Mouse (Mus musculus): ENCODE results near the gene Kat8. TPM values are rescaled to one million over a fixed set of nuclear protein-coding genes. Genes with fewer than 3 reads are reported as not detected.
"Not testable (repeated sequence)": the region's sequence is repeated elsewhere in the genome, so short reads cannot be mapped to it uniquely, and the experiment has no call there.

The Kat8 gene
- polyA plus RNA-seq, 1 experiment from 2014 or later, result 10.6 TPM

GRCm38 (mm10) chr7:127931351-127932135 is 19.2 kb downstream of the Kat8 start:
- no peak overlapping the region for H3K27ac ChIP-seq
- H3K36me3 ChIP-seq (ENCODE audit: inconsistent target), result no peaks in the 10 kb centered on the region
- WGBS (ENCODE audit: missing documents), result 51% methylated on average over 12 of the region's 13 CpGs
- H3K4me3 ChIP-seq (ENCODE audit: inconsistent target), result no peak overlapping the region
- no peaks in the 10 kb centered on the region for H3K79me2 ChIP-seq (ENCODE audit: inconsistent target)

DNA sequence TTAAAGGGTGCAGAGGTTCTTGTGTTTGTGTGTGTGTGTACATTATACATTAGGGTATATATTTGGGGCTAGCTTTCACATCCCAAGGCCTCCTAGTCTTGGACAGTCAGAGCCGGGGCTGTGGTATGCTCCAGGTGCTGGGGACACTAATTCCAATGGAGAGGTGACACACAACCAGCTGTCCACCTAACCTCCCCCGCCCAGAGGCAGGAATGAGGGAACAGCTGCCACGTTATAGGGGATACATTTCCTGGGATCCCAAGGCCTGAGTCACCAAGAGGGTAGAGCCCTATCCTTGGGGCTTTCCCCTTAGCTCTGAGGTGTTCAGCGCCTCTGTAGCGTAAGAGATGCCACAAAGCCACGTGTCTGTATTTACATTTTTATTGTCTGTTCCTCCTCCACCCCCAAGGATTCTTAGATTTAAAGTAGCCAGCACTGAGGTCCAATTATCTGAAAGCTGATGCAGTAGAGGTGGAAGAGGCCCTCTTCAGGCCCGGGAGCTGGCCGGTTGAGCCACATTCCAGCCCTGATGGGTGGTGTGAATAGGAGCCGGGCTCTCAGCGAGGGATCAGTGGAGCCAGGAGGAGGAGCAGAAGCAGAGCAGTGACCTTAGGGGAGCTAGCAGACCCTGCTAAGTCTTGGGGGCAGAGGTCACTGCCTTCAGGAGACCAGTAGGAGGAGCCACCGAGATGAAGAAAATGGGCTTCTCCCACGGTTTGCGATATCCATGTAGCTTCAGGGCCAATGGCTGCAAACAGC is 20.1 kb downstream of the Kat8 start:
- no peaks in the 10 kb centered on the region for H3K36me3 ChIP-seq (ENCODE audit: inconsistent target)
- H3K4me3 ChIP-seq (ENCODE audit: inconsistent target), result no peak overlapping the region
- WGBS (ENCODE audit: missing documents), result 86% methylated on average over 13 of the region's 13 CpGs
- no peak overlapping the region for H3K27ac ChIP-seq
- no peaks in the 10 kb centered on the region for H3K79me2 ChIP-seq (ENCODE audit: inconsistent target)

- no peak overlapping the region for H3K27ac ChIP-seq
- no peaks in the 10 kb centered on the region for H3K36me3 ChIP-seq (ENCODE audit: inconsistent target)
- WGBS (ENCODE audit: missing documents), result 92% methylated on average over 5 of the region's 5 CpGs
- no peaks in the 10 kb centered on the region for H3K79me2 ChIP-seq (ENCODE audit: inconsistent target)
- H3K4me3 ChIP-seq (ENCODE audit: inconsistent target), result no peak overlapping the region
These were observed 21.8 kb downstream of the Kat8 start for GRCm38 (mm10) chr7:127934075-127934474.

DNA sequence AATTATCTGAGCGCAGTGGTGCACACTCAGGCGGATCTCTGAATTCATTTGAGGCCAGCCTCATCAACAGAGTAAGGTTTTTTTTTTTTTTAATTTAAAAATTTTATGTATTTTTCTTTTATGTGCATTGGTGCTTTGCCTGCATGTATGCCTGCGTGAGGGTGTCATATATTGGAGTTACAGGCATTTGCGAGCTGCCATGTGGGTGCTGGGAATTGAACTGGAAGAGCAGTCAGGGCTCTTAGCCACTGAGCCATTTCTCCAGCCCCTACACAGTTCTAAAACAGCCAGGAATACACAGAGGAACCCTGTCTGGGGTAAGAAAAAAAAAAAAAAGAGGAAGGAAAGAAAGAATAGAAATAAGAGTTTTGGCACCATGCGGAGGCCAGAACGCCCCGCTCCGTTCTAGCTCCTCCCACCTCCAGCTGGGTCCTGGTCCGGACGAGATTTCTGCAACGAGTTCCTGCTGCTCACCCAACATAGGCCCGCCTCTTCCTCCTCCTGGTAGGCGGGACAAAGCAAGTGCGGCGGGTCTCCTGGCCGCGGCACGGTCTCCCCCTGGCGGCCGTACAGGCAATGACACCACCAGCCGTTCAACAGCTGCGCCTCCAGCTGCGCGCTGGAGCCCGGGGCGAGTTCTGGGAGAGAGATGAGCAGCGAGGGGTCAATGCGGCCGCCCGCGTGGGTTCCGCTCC is 22.9 kb downstream of the Kat8 start:
- peak overlapping the region; percentile 53 for H3K27ac ChIP-seq
- 7% methylated on average over 31 of the region's 32 CpGs for WGBS (ENCODE audit: missing documents)
- H3K36me3 ChIP-seq (ENCODE audit: inconsistent target), result no peaks in the 10 kb centered on the region
- no peak overlapping the region for H3K4me3 ChIP-seq (ENCODE audit: inconsistent target)
- H3K79me2 ChIP-seq (ENCODE audit: inconsistent target), result no peaks in the 10 kb centered on the region

DNA sequence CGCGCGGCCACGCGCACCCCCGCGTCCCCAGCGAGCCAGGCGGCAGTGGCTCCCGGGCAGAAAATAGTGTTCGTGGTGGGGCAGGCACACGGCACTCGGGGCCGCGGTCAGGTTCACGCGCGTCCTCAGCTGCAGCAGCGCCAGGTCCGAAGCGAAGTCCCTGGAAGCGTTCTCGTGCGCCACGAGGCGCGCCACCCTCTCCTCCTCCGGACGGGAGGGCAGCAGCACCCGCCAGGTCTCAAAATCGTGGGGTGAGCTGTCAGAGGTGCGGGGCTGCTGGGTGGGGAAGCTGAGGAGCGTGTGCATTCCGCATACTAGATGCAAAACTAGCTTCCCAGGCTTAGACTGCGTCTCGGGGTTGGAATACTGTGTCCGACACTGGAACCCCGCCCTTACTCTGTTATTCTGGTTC is 23.4 kb downstream of the Kat8 start:
- WGBS (ENCODE audit: missing documents), result 1% methylated on average over 29 of the region's 38 CpGs
- no peaks in the 10 kb centered on the region for H3K79me2 ChIP-seq (ENCODE audit: inconsistent target)
- no peak overlapping the region for H3K27ac ChIP-seq
- H3K4me3 ChIP-seq (ENCODE audit: inconsistent target), result peak overlapping the region; percentile 23
- no peaks in the 10 kb centered on the region for H3K36me3 ChIP-seq (ENCODE audit: inconsistent target)

DNA sequence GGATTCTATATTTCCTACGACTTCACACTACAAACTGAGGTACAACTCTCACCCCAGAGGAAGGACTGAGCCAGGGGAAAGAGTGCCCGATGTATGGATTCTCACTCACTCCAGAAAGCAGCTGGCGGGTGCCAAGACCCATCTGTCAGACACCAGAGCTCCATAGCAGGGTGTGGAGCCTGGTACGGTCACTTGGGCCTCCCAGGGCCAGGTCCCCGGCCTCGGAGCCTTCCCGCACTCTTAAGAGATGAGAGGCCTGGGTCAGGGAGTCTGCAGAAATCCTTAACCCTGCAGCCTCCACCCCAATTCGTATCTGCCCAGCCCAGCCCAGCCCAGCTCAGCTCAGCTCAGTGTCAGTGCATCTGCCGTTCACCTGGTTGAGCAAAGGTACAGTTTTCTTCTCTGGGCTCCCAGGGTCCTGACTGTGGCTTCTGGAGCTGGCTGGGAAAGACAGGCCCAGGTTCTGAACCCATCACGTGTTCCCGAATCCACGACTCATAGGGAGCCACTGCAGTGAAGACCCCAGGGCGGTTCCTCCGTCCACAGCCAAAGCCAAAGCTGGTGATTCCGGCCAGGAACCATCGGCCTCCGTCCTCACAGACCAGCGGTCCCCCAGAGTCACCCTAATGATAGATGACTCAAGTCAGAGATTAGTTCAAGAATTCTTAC is 24.0 kb downstream of the Kat8 start:
- Histone ChIP-seq H3K27ac (no peak overlapping the region), H3K36me3 (ENCODE audit: inconsistent target) (no peaks in the 10 kb centered on the region), H3K4me3 (ENCODE audit: inconsistent target) (peak overlapping the region; percentile 23), H3K79me2 (ENCODE audit: inconsistent target) (no peaks in the 10 kb centered on the region)
- 72% methylated on average over 18 of the region's 18 CpGs for WGBS (ENCODE audit: missing documents)

- H3K4me3 ChIP-seq (ENCODE audit: inconsistent target); H3K27ac ChIP-seq; H3K36me3 ChIP-seq (ENCODE audit: inconsistent target); H3K79me2 ChIP-seq (ENCODE audit: inconsistent target): not testable (repeated sequence)
- WGBS (ENCODE audit: missing documents), result 48% methylated on average over 2 of the region's 2 CpGs
These were observed 29.8 kb downstream of the Kat8 start for GRCm38 (mm10) chr7:127942097-127942496.

- 63% methylated on average over 23 of the region's 23 CpGs for WGBS (ENCODE audit: missing documents)
- no peak overlapping the region for H3K4me3 ChIP-seq (ENCODE audit: inconsistent target)
These were observed 32.3 kb downstream of the Kat8 start for GRCm38 (mm10) chr7:127944614-127945013.

GRCm38 (mm10) chr7:127946470-127947023 is 34.2 kb downstream of the Kat8 start, which contains the start of gene Prss36:
Prss36 (minus strand) TSS chr7:127946725.
- H3K79me2 ChIP-seq (ENCODE audit: inconsistent target), result no peaks in the 10 kb centered on the region
- no peaks in the 10 kb centered on the region for H3K36me3 ChIP-seq (ENCODE audit: inconsistent target)
- H3K4me3 ChIP-seq (ENCODE audit: inconsistent target), result no peak within 1 kb of the TSS
- H3K27ac ChIP-seq, result no peak within 1 kb of the TSS
- WGBS (ENCODE audit: missing documents), result 88% methylated on average over 6 of the region's 6 CpGs

More at GRCm38 (mm10) chr7:127944614-127945013, 32.3 kb downstream of the Kat8 start:
- Histone ChIP-seq H3K27ac (no peak overlapping the region), H3K36me3 (ENCODE audit: inconsistent target) (no peaks in the 10 kb centered on the region), H3K79me2 (ENCODE audit: inconsistent target) (no peaks in the 10 kb centered on the region)

- WGBS (ENCODE audit: missing documents), result 13% methylated on average over 11 of the region's 13 CpGs
- H3K4me3 ChIP-seq (ENCODE audit: inconsistent target), result no peak overlapping the region
- no peaks in the 10 kb centered on the region for H3K79me2 ChIP-seq (ENCODE audit: inconsistent target)
These were observed 40.7 kb downstream of the Kat8 start for GRCm38 (mm10) chr7:127952864-127953581.

DNA sequence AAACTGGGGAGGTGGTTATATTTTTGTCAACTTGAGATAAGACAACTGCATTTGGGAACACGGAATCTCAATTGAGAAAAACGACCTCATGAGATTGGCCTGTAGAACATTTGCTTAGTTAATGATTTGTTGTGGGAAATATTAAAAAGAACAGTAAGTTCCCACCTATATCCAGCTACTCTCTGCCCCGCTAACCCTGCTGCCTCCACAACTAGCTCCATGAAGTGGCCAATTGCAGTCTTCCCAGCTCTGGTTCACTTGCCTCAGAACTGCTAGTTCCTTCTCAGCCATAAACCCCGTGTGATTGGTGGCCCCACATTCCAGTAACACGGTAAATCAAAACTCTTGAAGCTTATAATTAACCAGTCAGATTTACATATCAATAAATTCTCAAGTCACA is 47.0 kb downstream of the Kat8 start:
- WGBS (ENCODE audit: missing documents), result 80% methylated on average over 5 of the region's 5 CpGs
- Histone ChIP-seq H3K4me3 (ENCODE audit: inconsistent target) (no peak overlapping the region), H3K79me2 (ENCODE audit: inconsistent target) (no peaks in the 10 kb centered on the region), H3K36me3 (ENCODE audit: inconsistent target) (no peaks in the 10 kb centered on the region), H3K27ac (no peak overlapping the region)

More at GRCm38 (mm10) chr7:127952864-127953581, 40.7 kb downstream of the Kat8 start:
- H3K36me3 ChIP-seq (ENCODE audit: inconsistent target), result no peaks in the 10 kb centered on the region
- H3K27ac ChIP-seq, result no peak overlapping the region

- peaks cover 35% of the 10 kb centered on the region for H3K79me2 ChIP-seq (ENCODE audit: inconsistent target)
- H3K4me3 ChIP-seq (ENCODE audit: inconsistent target), result peak overlapping the region; percentile 28; the same call in 1 of the 2 replicates
- WGBS (ENCODE audit: missing documents), result 34% methylated on average over 10 of the region's 10 CpGs
- H3K36me3 ChIP-seq (ENCODE audit: inconsistent target), result peaks cover 13% of the 10 kb centered on the region
- H3K27ac ChIP-seq, result peak overlapping the region; percentile 94
These were observed 54.1 kb downstream of the Kat8 start for GRCm38 (mm10) chr7:127966371-127966918.

Measured in macrophage (primary cell).